Mouse (Mus musculus) ES-E14 (cell line): ENCODE results near the gene Fam169b.

ENCODE experiments used
- HCFC1 ChIP-seq: IDR thresholded peaks from 2 replicates; pipeline ENCODE4 v1.6.1; 2012; ENCODE audit warnings: low read length, inconsistent platforms, borderline replicate concordance; ENCODE audit not compliant: insufficient read depth
- MAFK ChIP-seq: IDR thresholded peaks from 2 replicates; pipeline ENCODE4 v1.6.1; 2014; ENCODE audit warnings: mild to moderate bottlenecking, low read depth, low read length, inconsistent platforms; ENCODE audit not compliant: insufficient read depth

DNA sequence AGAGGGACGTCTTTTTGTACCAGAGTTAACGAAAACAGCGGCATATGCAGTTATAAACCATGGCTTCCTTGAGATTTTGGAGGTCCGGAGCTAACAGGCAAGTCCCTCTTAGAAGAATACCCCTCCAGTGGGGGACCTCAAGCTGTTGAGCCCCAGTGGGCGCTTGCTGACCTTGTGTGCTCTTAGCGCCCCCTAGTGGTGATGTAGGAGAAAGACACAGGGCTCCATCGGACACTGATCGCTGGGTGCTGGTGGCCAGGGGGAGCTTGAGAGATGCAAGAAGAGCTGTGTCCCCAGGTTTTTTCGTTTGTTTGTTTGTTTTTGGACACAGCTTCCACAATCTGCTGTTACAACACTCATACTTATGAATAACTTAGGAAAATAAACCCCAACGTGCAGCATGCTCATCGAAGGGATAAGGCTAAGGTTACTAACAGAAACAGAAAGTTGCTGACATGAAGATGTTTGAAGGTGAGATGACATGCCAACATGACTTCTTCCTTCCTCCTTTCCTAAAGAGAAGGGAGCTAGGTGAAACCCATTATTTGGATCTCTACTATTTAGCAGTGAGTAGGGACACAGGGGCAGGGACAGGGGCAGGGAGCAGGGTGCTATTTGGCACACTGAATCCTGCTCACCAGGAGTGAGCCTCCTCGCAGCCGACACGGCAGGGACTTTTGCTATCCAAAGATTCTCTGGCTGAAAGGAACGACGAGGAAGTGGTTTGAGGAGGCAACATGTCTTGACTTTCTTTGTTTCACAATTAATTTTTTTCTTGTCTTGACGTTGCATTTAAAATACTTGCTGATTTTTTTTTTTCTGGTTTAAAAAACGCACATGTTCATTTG lies 29.2 kb downstream of the Fam169b start:
- TF ChIP-seq HCFC1, result no peak
- TF ChIP-seq MAFK, result no peak
